Mouse (Mus musculus): ENCODE results near the gene Kcna7. TPM values are rescaled to one million over a fixed set of nuclear protein-coding genes. Genes with fewer than 3 reads are reported as not detected.
"Not testable (repeated sequence)": the region's sequence is repeated elsewhere in the genome, so short reads cannot be mapped to it uniquely, and the experiment has no call there.

Gene Kcna7
- 0.03 TPM in 1 of 2 replicates, not detected in the other for polyA plus RNA-seq (2012; rRNA removed)

- DNase-seq (ENCODE audit: low read depth) = peak; percentile 26
- TF ChIP-seq POLR2A (IDR thresholded peaks at IDR 0.05; ENCODE audit: borderline replicate concordance, extremely low read depth, insufficient read depth, insufficient read length, poor library complexity, severe bottlenecking) (no peak), CTCF (IDR thresholded peaks at IDR 0.05; ENCODE audit: borderline replicate concordance, extremely low read depth, insufficient read depth, insufficient read length) (peak; percentile 93)
These were observed at the start of gene Kcna7 for GRCm38 (mm10) chr7:45405091-45406075. Gene Kcna7 (plus strand): TSS chr7:45405653.

GRCm38 (mm10) chr7:45356087-45356486 is 49.4 kb upstream of the Kcna7 start:
- no peak for DNase-seq (ENCODE audit: low read depth)
- TF ChIP-seq POLR2A (IDR thresholded peaks at IDR 0.05; ENCODE audit: borderline replicate concordance, extremely low read depth, insufficient read depth, insufficient read length, poor library complexity, severe bottlenecking) (no peak), CTCF (IDR thresholded peaks at IDR 0.05; ENCODE audit: borderline replicate concordance, extremely low read depth, insufficient read depth, insufficient read length) (no peak)

GRCm38 (mm10) chr7:45359081-45359480 is 46.4 kb upstream of the Kcna7 start:
- not testable (repeated sequence) for DNase-seq (ENCODE audit: low read depth)

- TF ChIP-seq CTCF (IDR thresholded peaks at IDR 0.05; ENCODE audit: borderline replicate concordance, extremely low read depth, insufficient read depth, insufficient read length) (no peak), POLR2A (IDR thresholded peaks at IDR 0.05; ENCODE audit: borderline replicate concordance, extremely low read depth, insufficient read depth, insufficient read length, poor library complexity, severe bottlenecking) (no peak)
- DNase-seq (ENCODE audit: low read depth) = no peak
These were observed 44.9 kb upstream of the Kcna7 start for GRCm38 (mm10) chr7:45360404-45361125.

- TF ChIP-seq CTCF (IDR thresholded peaks at IDR 0.05; ENCODE audit: borderline replicate concordance, extremely low read depth, insufficient read depth, insufficient read length) (no peak), POLR2A (IDR thresholded peaks at IDR 0.05; ENCODE audit: borderline replicate concordance, extremely low read depth, insufficient read depth, insufficient read length, poor library complexity, severe bottlenecking) (peak; percentile 58; the same call in 1 of the 2 replicates)
These were observed 44.1 kb upstream of the Kcna7 start for GRCm38 (mm10) chr7:45361243-45361804.

GRCm38 (mm10) chr7:45362801-45363200 is 42.7 kb upstream of the Kcna7 start:
- peak; percentile 64 for DNase-seq (ENCODE audit: low read depth)
- TF ChIP-seq POLR2A (IDR thresholded peaks at IDR 0.05; ENCODE audit: borderline replicate concordance, extremely low read depth, insufficient read depth, insufficient read length, poor library complexity, severe bottlenecking) (no peak), CTCF (IDR thresholded peaks at IDR 0.05; ENCODE audit: borderline replicate concordance, extremely low read depth, insufficient read depth, insufficient read length) (no peak)

More at GRCm38 (mm10) chr7:45361243-45361804, 44.1 kb upstream of the Kcna7 start:
- peak; percentile 96 for DNase-seq (ENCODE audit: low read depth)

- no peak for DNase-seq (ENCODE audit: low read depth)
- no peak for TF ChIP-seq CTCF (IDR thresholded peaks at IDR 0.05; ENCODE audit: borderline replicate concordance, extremely low read depth, insufficient read depth, insufficient read length)
- no peak for TF ChIP-seq POLR2A (IDR thresholded peaks at IDR 0.05; ENCODE audit: borderline replicate concordance, extremely low read depth, insufficient read depth, insufficient read length, poor library complexity, severe bottlenecking)
These were observed 41.5 kb upstream of the Kcna7 start for GRCm38 (mm10) chr7:45363983-45364382.

GRCm38 (mm10) chr7:45365742-45366651 is 39.5 kb upstream of the Kcna7 start:
- DNase-seq (ENCODE audit: low read depth) = peak; percentile 51
- no peak for TF ChIP-seq POLR2A (IDR thresholded peaks at IDR 0.05; ENCODE audit: borderline replicate concordance, extremely low read depth, insufficient read depth, insufficient read length, poor library complexity, severe bottlenecking)
- TF ChIP-seq CTCF (IDR thresholded peaks at IDR 0.05; ENCODE audit: borderline replicate concordance, extremely low read depth, insufficient read depth, insufficient read length) = no peak

GRCm38 (mm10) chr7:45366652-45367019 is 38.8 kb upstream of the Kcna7 start, which contains the start of gene Ppfia3:
Gene Ppfia3 (minus strand): TSS chr7:45367019.
- no peak for DNase-seq (ENCODE audit: low read depth)
- no peak; the same call in 1 of the 2 replicates for TF ChIP-seq POLR2A (IDR thresholded peaks at IDR 0.05; ENCODE audit: borderline replicate concordance, extremely low read depth, insufficient read depth, insufficient read length, poor library complexity, severe bottlenecking)
- TF ChIP-seq CTCF (IDR thresholded peaks at IDR 0.05; ENCODE audit: borderline replicate concordance, extremely low read depth, insufficient read depth, insufficient read length) = no peak
